Mouse (Mus musculus): ENCODE data around the gene Myh13.

Myh13 gene

DNA sequence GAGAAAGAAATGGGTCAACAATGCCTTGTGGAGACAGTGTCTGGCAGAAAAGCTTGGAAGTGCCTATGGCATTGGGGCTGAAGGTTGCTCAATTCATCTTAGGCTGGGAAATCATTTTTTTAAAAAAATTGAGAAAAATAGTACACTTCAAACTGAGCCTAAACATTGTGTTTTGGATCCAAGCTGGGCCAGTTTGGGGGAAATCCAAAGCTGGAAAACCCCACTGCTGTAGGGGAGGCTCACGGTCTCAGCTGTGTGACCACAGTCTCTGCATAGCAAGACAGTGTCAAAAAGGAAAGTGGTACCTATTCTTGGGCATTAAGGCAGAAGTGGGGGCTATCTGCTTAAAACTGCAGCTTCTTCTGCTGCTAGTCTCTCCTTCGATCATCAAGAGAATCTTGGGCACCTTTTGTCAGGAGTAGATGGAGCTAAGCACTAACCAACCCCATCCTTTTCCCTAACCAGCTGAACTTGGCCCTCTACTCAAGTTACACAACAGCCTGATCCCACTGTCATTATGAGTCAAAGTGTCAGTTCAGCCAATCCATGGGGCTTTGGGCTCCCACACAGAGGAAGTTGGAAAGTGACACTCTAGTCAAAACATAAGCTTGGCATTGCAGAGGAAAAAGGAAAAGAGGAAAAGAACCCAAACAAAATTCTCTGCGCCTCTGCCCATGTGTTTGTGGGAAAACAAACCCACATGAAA is 69.4 kb downstream of the Myh13 start:
- no peak for DNase-seq

DNA sequence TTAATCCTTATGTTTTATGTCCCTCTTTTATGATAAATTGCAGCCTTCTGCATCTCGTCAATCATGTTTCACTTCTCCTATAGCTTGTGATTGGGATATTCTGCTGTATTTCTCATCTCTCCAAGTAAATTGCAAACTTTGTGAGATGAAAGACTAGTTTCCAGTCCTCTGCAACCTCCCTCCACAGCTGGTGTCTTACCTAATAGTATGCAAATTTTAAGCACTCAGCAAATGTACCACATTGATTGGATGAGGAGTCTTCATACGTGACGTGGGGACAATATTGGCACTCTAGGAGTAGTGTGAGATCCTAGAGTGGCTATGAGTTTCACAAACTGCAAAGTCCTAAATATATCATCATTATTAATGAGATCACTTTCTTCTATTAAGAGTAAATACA is 70.9 kb downstream of the Myh13 start:
- DNase-seq, result no peak

DNA sequence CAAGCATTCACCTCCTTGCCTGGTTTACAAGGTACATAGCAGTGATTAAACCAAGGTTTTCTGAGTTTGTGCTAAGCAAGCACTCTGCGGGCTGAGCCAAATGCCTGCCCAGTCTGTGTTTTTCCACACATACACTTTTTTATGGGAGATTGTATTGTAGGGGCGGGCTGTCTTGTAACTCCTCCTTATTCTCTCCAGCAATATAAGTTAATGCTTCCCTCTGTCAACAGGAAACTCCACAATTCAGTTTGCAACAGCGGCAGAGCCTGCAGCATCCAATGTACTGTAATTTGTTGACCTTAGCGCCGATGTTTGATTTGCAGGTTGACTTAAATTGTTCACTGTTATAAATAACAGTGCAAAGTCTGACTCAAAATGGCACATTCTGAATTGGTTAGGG is 79.5 kb downstream of the Myh13 start:
- DNase-seq, result no peak

DNA sequence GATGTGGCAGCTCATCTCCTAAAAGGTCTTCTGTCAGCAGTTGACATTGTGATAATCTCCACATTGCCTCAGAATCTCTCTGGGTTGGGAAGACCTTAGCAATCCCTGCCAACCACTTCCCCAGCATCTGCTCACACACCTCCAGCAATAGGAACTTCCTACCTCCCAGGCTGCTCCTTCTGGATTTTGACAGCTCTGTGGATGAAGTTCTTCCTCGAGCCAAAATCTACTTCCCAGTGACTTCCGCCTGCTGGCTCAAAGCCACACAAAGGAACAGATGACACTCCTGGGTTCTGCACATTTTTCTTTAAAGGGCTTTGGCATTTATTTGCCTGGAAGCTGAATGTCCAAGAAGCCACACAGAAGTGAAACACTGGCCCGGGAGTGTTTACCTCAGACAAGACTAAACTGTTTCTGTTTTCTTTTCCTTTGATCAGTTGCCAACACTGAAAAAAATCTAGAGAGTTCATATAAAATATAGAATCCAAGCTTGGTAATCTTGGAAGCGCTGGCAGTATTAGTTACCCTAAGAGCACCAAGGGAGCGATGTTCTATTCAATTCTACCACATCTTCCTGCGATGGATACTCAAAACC is 93.0 kb downstream of the Myh13 start:
- no peak for DNase-seq

All from thymus, postnatal 36 days (tissue).